ENCODE assay signal across 24 mouse cellular contexts in the genomic region with DNA sequence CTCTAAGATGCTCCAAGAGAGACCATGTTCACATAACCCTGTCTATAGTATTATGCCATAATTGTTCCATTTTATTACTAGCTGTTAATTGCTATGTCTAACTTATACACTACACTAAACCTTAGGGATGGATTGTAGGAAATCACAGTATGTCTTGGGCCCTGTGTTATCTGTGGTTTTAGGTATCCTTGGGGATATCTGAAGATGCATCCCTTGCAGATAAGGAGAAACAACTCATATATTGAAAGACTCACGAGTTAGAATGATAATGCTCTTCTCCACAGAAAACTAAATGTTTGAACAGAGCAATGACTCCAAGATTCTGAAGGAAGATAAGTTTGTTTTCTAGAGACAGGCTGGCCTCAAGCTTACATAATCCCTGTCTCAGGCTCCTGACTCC. TPM values are rescaled to one million over a fixed set of nuclear protein-coding genes. Genes with fewer than 3 reads are reported as not detected.
DNase-seq lines count a peak whose midpoint lies in the region; ATAC-seq and TF ChIP-seq lines count a peak whose summit lies in the region.
"Had no signal": no experiment of that assay in that cellular context is flagged by ENCODE, and none has a peak within 500 bp of the region (broad histone marks: within the 10 kb centered on the region; RNA-seq: fewer than 3 reads in every experiment).

No protein-coding gene starts in this region.

- H3K9me3 ChIP-seq in intestine, embryonic 16.5 days (ENCODE audit: control insufficient read depth, low read length): no peaks in the 10 kb centered on the region
- no peaks in the 10 kb centered on the region for H3K9me3 ChIP-seq in intestine, postnatal 0 days (ENCODE audit: control insufficient read depth)
- no peaks in the 10 kb centered on the region for H3K9me3 ChIP-seq in MEL (replicated peaks; ENCODE audit: insufficient read depth, low read length)

- no peak for TF ChIP-seq POLR2A in MEL (IDR thresholded peaks at IDR 0.05; ENCODE audit: control insufficient read depth in 1 of 2, insufficient read depth in 1 of 2, low read depth in 1 of 2, low read length in 2 of 2, poor library complexity in 1 of 2)
- no peak for TF ChIP-seq POLR2A in small intestine, adult 2 months (IDR thresholded peaks at IDR 0.05; ENCODE audit: low read depth, low read length)

- peak in 1 of 2 experiments; percentile 14; a peak in 1 of 4 replicates for TF ChIP-seq EP300 in MEL (IDR thresholded peaks at IDR 0.05; ENCODE audit: low read depth in 1 of 2, low read length in 2 of 2)

- no peaks in the 10 kb centered on the region for H3K4me1 ChIP-seq in intestine, embryonic 16.5 days (ENCODE audit: control insufficient read depth, insufficient read depth, low read length)
- peaks cover 5% of the 10 kb centered on the region; the same call in 1 of the 2 replicates for H3K4me1 ChIP-seq in intestine, postnatal 0 days (replicated peaks; ENCODE audit: control insufficient read depth, insufficient read depth, low read length)
- H3K4me1 ChIP-seq in MEL (ENCODE audit: control insufficient read depth in 1 of 2, insufficient read depth in 2 of 2, low read length in 2 of 2): peaks cover 25 to 41% of the 10 kb centered on the region in 2 experiments
- peaks cover 12% of the 10 kb centered on the region for H3K4me1 ChIP-seq in small intestine, adult 2 months (ENCODE audit: control insufficient read depth, insufficient read depth, insufficient read length, low read length)

- H3K27ac ChIP-seq in intestine, embryonic 16.5 days (ENCODE audit: low read length): peak overlapping the region; percentile 53
- H3K27ac ChIP-seq in intestine, postnatal 0 days (ENCODE audit: low read depth, low read length): no peak overlapping the region; the same call in 1 of the 2 replicates
- H3K27ac ChIP-seq in MEL (ENCODE audit: control insufficient read depth, low read depth, low read length): no peak overlapping the region
- peak overlapping the region; percentile 81 for H3K27ac ChIP-seq in small intestine, adult 2 months (ENCODE audit: insufficient read depth, low read depth, low read length)

- H3K36me3 ChIP-seq in intestine, embryonic 16.5 days (ENCODE audit: control insufficient read depth, insufficient read depth, low read length): no peaks in the 10 kb centered on the region
- H3K36me3 ChIP-seq in intestine, postnatal 0 days (ENCODE audit: control insufficient read depth, insufficient read depth): no peaks in the 10 kb centered on the region
- peaks cover 0 to 30% of the 10 kb centered on the region in 2 experiments; a peak in 2 of 4 replicates for H3K36me3 ChIP-seq in MEL (ENCODE audit: control insufficient read depth in 1 of 2, insufficient read depth in 2 of 2, low read length in 2 of 2)
- no peaks in the 10 kb centered on the region for H3K36me3 ChIP-seq in small intestine, adult 2 months (ENCODE audit: control insufficient read depth, insufficient read depth, low read length)
- H3K36me3 ChIP-seq: G1E had no signal

- H3K27me3 ChIP-seq in intestine, embryonic 16.5 days (replicated peaks; ENCODE audit: control insufficient read depth, insufficient read depth, low read length): no peaks in the 10 kb centered on the region
- H3K27me3 ChIP-seq in intestine, postnatal 0 days (replicated peaks; ENCODE audit: control insufficient read depth, insufficient read depth, low read length): no peaks in the 10 kb centered on the region
- no peaks in the 10 kb centered on the region for H3K27me3 ChIP-seq in MEL (ENCODE audit: control insufficient read depth in 1 of 2, insufficient read depth in 2 of 2, low read length in 2 of 2)
- no peaks in the 10 kb centered on the region for H3K27me3 ChIP-seq in small intestine, adult 2 months (ENCODE audit: control insufficient read depth, insufficient read depth, low read length)
- H3K27me3 ChIP-seq: Patski had no signal

- no peak overlapping the region for H3K4me3 ChIP-seq in intestine, embryonic 16.5 days (ENCODE audit: low read length)
- H3K4me3 ChIP-seq in intestine, postnatal 0 days (ENCODE audit: low read depth, low read length): no peak overlapping the region
- H3K4me3 ChIP-seq in MEL (ENCODE audit: control insufficient read depth in 1 of 2, insufficient read depth in 1 of 2, low read depth in 2 of 2, low read length in 2 of 2): no peak overlapping the region
- H3K4me3 ChIP-seq in small intestine, adult 2 months (ENCODE audit: low read depth, low read length): no peak overlapping the region

- H3K79me2 ChIP-seq in MEL (ENCODE audit: control insufficient read depth, insufficient read depth, low read length, poor library complexity): no peaks in the 10 kb centered on the region

- TF ChIP-seq RAD21 in MEL (IDR thresholded peaks at IDR 0.05; ENCODE audit: low read depth, low read length): no peak

- H3K9ac ChIP-seq in intestine, embryonic 16.5 days (ENCODE audit: low read depth, low read length): no peak overlapping the region
- H3K9ac ChIP-seq in intestine, postnatal 0 days (ENCODE audit: low read depth, low read length): no peak overlapping the region
- H3K9ac ChIP-seq in MEL (ENCODE audit: control insufficient read depth, low read depth, low read length, poor library complexity, severe bottlenecking): no peak overlapping the region

- H3K4me2 ChIP-seq in intestine, embryonic 16.5 days (ENCODE audit: low read depth, low read length): no peak overlapping the region
- no peak overlapping the region for H3K4me2 ChIP-seq in intestine, postnatal 0 days (replicated peaks; ENCODE audit: low read depth)

- no peak for TF ChIP-seq CTCF in intestine, postnatal 0 days (IDR thresholded peaks at IDR 0.05; ENCODE audit: low read depth)
- no peak for TF ChIP-seq CTCF in MEL (IDR thresholded peaks at IDR 0.05 in 2 of 3, conservative IDR thresholded peaks at IDR 0.05 in 1 of 3; ENCODE audit: control insufficient read depth in 1 of 3, insufficient read depth in 1 of 3, low read depth in 2 of 3, low read length in 3 of 3, poor library complexity in 1 of 3, severe bottlenecking in 1 of 3)
- no peak for TF ChIP-seq CTCF in small intestine, adult 2 months (IDR thresholded peaks at IDR 0.05; ENCODE audit: extremely low read depth, insufficient read length, insufficient replicate concordance, low read depth, low read length)

- ATAC-seq in intestine, embryonic 16.5 days: no peak
- no peak for ATAC-seq in intestine, postnatal 0 days
- no peak for ATAC-seq in frontal cortex, adult (ENCODE audit: low TSS enrichment)
- ATAC-seq: activated CD4-positive, CD25-positive, alpha-beta regulatory T cell, adult 4 months; CD4-positive, CD25-positive, alpha-beta regulatory T cell, adult 4 months; Patski had no signal

- 45% methylated on average over 1 of the region's 1 CpGs for WGBS in intestine, embryonic 16.5 days
- 31% methylated on average over 1 of the region's 1 CpGs for WGBS in intestine, postnatal 0 days
- WGBS in small intestine, adult 2 months: 50% methylated on average over 1 of the region's 1 CpGs

- no peak for DNase-seq in MEL (ENCODE audit: low read depth, low spot score)
- no peak for DNase-seq in cerebellum, adult 18-20 months
- DNase-seq: adrenal gland, adult 2 months; adrenal gland, adult 8-10 months; adrenal gland, postnatal 10 days; adrenal gland, postnatal 14 days; adrenal gland, postnatal 25 days; adrenal gland, postnatal 36 days; B cell, adult 2 months; cerebellum, adult 11 months; cerebellum, adult 11-12 months; cerebellum, adult 2 months; cerebellum, adult 8-10 months had no signal

TF ChIP-seq in MEL, 35 proteins besides CTCF, POLR2A, EP300 and RAD21:
- peak; percentile 61 for TF ChIP-seq RCOR1 (IDR thresholded peaks at IDR 0.05; ENCODE audit: low read depth, low read length)
- peak; percentile 52; the same call in 1 of the 2 replicates for TF ChIP-seq GATA1 (IDR thresholded peaks at IDR 0.05; ENCODE audit: low read depth, low read length)
- TF ChIP-seq CHD1 (IDR thresholded peaks at IDR 0.05; ENCODE audit: low read depth, low read length): no peak

RNA-seq across cellular contexts. Expression of gene Slc7a8, which starts 11.6 kb away (rescaled TPM):
- polyA plus RNA-seq in intestine, embryonic 16.5 days (2015; fragmentation: Nextera tagmentation; extraction: Ambion mirVana): 45.7 and 60.3 TPM in 2 replicates
- 34.2 and 36.9 TPM in 2 replicates for polyA plus RNA-seq in intestine, postnatal 0 days (2015; fragmentation: Nextera tagmentation; extraction: Ambion mirVana)
- total RNA-seq in MEL (2012; rRNA removed): 0.07 and 0.08 TPM in 2 replicates
- polyA plus RNA-seq in MEL (2012; ENCODE audit: insufficient read depth in 1 of 2, insufficient read length in 2 of 2, low read depth in 1 of 2, low replicate concordance in 2 of 2, missing spikeins in 1 of 2): under 1 TPM in 1 of 2 experiments, not detected in 1; 0.29 TPM
- 39.5 and 174 TPM in 2 replicates for polyA plus RNA-seq in small intestine, adult 2 months (2012; rRNA removed)
- polyA plus RNA-seq: activated CD4-positive, CD25-positive, alpha-beta regulatory T cell, adult 4 months; C2C12 had no signal

RNA-seq across cellular contexts. Expression of gene Rnf212b, which starts 20.6 kb away (rescaled TPM):
- polyA plus RNA-seq in intestine, embryonic 16.5 days (2015; fragmentation: Nextera tagmentation; extraction: Ambion mirVana): 0.13 TPM in 1 of 2 replicates, not detected in the other
- not detected in 2 replicates for polyA plus RNA-seq in intestine, postnatal 0 days (2015; fragmentation: Nextera tagmentation; extraction: Ambion mirVana)
- not detected in 2 replicates for total RNA-seq in MEL (2012; rRNA removed)
- polyA plus RNA-seq in MEL (2012; ENCODE audit: insufficient read depth in 1 of 2, insufficient read length in 2 of 2, low read depth in 1 of 2, low replicate concordance in 2 of 2, missing spikeins in 1 of 2): not detected
- not detected in 2 replicates for polyA plus RNA-seq in small intestine, adult 2 months (2012; rRNA removed)
- total RNA-seq: adrenal gland, postnatal 14 days; CH12.LX had no signal
- polyA plus RNA-seq: activated CD4-positive, CD25-positive, alpha-beta regulatory T cell, adult 4 months; brain, embryonic 14.5 days; C2C12; CD4-positive, CD25-positive, alpha-beta regulatory T cell, adult 4 months; cerebellum, adult 2 months; G1E; Patski had no signal

Comparison
In these comparisons a context has a peak if more than half of its experiments do, and no peak if none do; other contexts are left out.
1. H3K27ac ChIP-seq: peak in intestine, embryonic 16.5 days (single experiment) and small intestine, adult 2 months (single experiment); none in intestine, postnatal 0 days (single experiment) and MEL (single experiment).
2. RNA of gene Slc7a8, which starts 11.6 kb away (polyA plus RNA-seq): 39.5 to 174 TPM in small intestine, adult 2 months, 45.7 to 60.3 TPM in intestine, embryonic 16.5 days and 34.2 to 36.9 TPM in intestine, postnatal 0 days; 0.29 TPM in MEL; every median in the first group is over 10 times any median in the second.